ENCODE assay signal across 38 mouse cellular contexts in the genomic region with DNA sequence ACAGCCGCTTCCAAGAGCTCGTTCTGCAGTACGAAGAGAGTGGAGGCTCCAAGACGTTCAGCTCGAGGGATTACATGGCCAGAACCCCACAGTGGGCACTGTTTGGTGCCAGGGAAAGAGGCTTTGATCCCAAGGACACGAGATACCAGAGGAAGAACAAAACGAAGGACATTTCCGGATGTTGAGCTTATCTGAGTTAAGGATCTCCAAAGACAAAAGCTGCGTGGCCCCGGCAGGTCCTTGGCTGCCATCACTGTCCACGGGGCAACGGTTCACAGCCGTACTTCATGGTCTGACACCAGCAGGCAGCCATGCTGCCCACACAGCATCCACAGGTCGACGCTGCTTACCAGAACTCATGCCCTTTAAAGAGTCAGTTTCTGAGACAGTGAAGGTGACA. TPM values are rescaled to one million over a fixed set of nuclear protein-coding genes. Genes with fewer than 3 reads are reported as not detected.
"Had no signal": no experiment of that assay in that cellular context is flagged by ENCODE, and none has a peak within 500 bp of the region (broad histone marks: within the 10 kb centered on the region; RNA-seq: fewer than 3 reads in every experiment).

No protein-coding gene starts in this region.

- H3K4me1 ChIP-seq: heart, embryonic 13.5 days; heart, embryonic 15.5 days; intestine, embryonic 15.5 days; limb, embryonic 13.5 days; limb, embryonic 15.5 days; liver, embryonic 12.5 days had no signal

- H3K4me3 ChIP-seq: heart, adult 2 months; heart, embryonic 13.5 days; heart, embryonic 15.5 days; hindbrain, embryonic 13.5 days; intestine, embryonic 15.5 days; limb, embryonic 13.5 days; limb, embryonic 15.5 days; liver, embryonic 12.5 days had no signal

- H3K27me3 ChIP-seq: heart, embryonic 13.5 days; heart, embryonic 15.5 days; hindbrain, embryonic 13.5 days; intestine, embryonic 15.5 days; limb, embryonic 13.5 days; limb, embryonic 15.5 days; liver, embryonic 12.5 days had no signal

- H3K9ac ChIP-seq: heart, embryonic 13.5 days; heart, embryonic 15.5 days; hindbrain, embryonic 13.5 days; intestine, embryonic 15.5 days; limb, embryonic 13.5 days; limb, embryonic 15.5 days; liver, embryonic 12.5 days; liver, embryonic 14.5 days had no signal

- H3K4me2 ChIP-seq: heart, embryonic 11.5 days; heart, embryonic 13.5 days; heart, embryonic 15.5 days; hindbrain, embryonic 13.5 days; intestine, embryonic 15.5 days; limb, embryonic 13.5 days; limb, embryonic 15.5 days; liver, embryonic 12.5 days had no signal

- DNase-seq: gastrocnemius, postnatal 14 days; gastrocnemius, postnatal 36 days; heart, adult 11 months; heart, adult 2 months; heart, postnatal 14 days; heart, postnatal 36 days; kidney, adult 18-20 months; kidney, adult 8-10 months; kidney, postnatal 10 days; kidney, postnatal 25 days; layer of hippocampus, adult 9-11 months; layer of hippocampus, postnatal 36 days; left cerebral cortex, postnatal 4 days had no signal

- H3K27ac ChIP-seq: heart, adult 2 months; heart, embryonic 13.5 days; heart, embryonic 15.5 days; hindbrain, embryonic 13.5 days; intestine, embryonic 15.5 days; limb, embryonic 13.5 days; limb, embryonic 15.5 days; liver, embryonic 12.5 days; liver, embryonic 14.5 days had no signal

- ATAC-seq: hindbrain, embryonic 16.5 days; inflammation-experienced regulatory T-cells, adult 6 months; intestine, embryonic 15.5 days; intestine, postnatal 0 days; liver, embryonic 12.5 days had no signal

- H3K9me3 ChIP-seq: heart, embryonic 13.5 days; heart, embryonic 15.5 days; hindbrain, embryonic 13.5 days; intestine, embryonic 15.5 days; limb, embryonic 15.5 days; liver, embryonic 12.5 days had no signal

RNA-seq across cellular contexts. Expression of gene Caln1, which starts 28.6 kb away (rescaled TPM):
- total RNA-seq: gastrocnemius, adult 18-20 months; gastrocnemius, postnatal 36 days; heart, adult 2 months; heart, postnatal 14 days; heart, postnatal 36 days; hematopoietic stem cell, adult 5-6 weeks had no signal
- polyA plus RNA-seq: heart, adult 2 months; heart, postnatal 0 days; inflammation-experienced regulatory T-cells, adult 6 months; liver, embryonic 12.5 days; liver, embryonic 14.5 days; liver, embryonic 16.5 days had no signal

RNA-seq across cellular contexts. Expression of gene A330070K13Rik, which starts 43.8 kb away (rescaled TPM):
- total RNA-seq: gastrocnemius, adult 18-20 months; gastrocnemius, adult 8-10 months; gastrocnemius, postnatal 14 days; gastrocnemius, postnatal 36 days; heart, adult 2 months; heart, postnatal 14 days; heart, postnatal 36 days; hematopoietic stem cell, adult 5-6 weeks; left cerebral cortex, postnatal 10 days; left cerebral cortex, postnatal 4 days; liver, adult 2 months had no signal
- polyA plus RNA-seq: gonadal fat pad, adult 2 months; heart, adult 2 months; heart, embryonic 11.5 days; heart, embryonic 13.5 days; heart, embryonic 15.5 days; heart, postnatal 0 days; hindbrain, embryonic 11.5 days; hindbrain, embryonic 13.5 days; inflammation-experienced regulatory T-cells, adult 6 months; intestine, embryonic 15.5 days; intestine, postnatal 0 days; kidney, embryonic 14.5 days; kidney, embryonic 16.5 days; large intestine, adult 2 months; limb, embryonic 11.5 days; limb, embryonic 13.5 days; limb, embryonic 15.5 days; liver, adult 2 months; liver, embryonic 12.5 days; liver, embryonic 14.5 days; liver, embryonic 16.5 days had no signal
